Mouse (Mus musculus): ENCODE measurements at regions not wholly inside any gene's neighbourhood (a gene's known extent, or its start where the extent isn't known, plus 50 kb on each side); places are given as distances from the start of the nearest gene placed in this dataset.

DNA sequence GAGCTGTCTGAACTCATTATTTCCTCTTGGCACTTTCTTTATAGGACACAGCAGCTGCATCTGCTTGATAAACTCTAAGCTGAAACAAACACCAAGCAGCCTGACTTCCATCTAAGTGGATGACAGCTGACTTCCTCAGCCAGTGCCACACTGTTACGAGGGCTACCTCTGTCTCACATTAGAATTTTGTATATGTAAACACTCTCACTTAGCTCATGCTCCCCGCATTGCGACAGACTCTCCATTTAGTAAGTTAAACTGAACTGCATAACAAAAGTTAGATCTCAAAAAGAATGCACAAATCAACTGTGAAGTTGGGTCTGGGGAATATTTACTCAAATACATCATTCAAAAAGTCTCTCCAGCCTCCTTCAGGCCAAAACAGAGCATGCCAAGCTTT, 432.1 kb downstream of the Dcdc2c start:
- TF ChIP-seq POLR2A (IDR thresholded peaks at IDR 0.05; ENCODE audit: low read depth, low read length) (no peak), CTCF (conservative IDR thresholded peaks at IDR 0.05; ENCODE audit: insufficient read depth, insufficient read length, low read depth, low read length) (no peak)
